Mouse (Mus musculus): ENCODE data around the gene Tnfrsf8. TPM values are rescaled to one million over a fixed set of nuclear protein-coding genes. Genes with fewer than 3 reads are reported as not detected.
"Not testable (repeated sequence)": the region's sequence is repeated elsewhere in the genome, so short reads cannot be mapped to it uniquely, and the experiment has no call there.

Tnfrsf8 gene
- 0.10 and 0.21 TPM in 2 replicates for polyA plus RNA-seq (2016; fragmentation: Nextera tagmentation; extraction: Ambion mirVana)

- Histone ChIP-seq H3K9ac (no peak within 1 kb of the TSS), H3K27ac (no peak within 1 kb of the TSS), H3K4me3 (replicated peaks) (no peak within 1 kb of the TSS), H3K4me2 (no peak within 1 kb of the TSS), H3K36me3 (replicated peaks) (no peaks in the 10 kb centered on the region), H3K9me3 (no peaks in the 10 kb centered on the region), H3K4me1 (no peaks in the 10 kb centered on the region), H3K27me3 (peaks cover 20% of the 10 kb centered on the region)
- no peak for ATAC-seq (ENCODE audit: low FRiP score)
- 4% methylated on average over 24 of the region's 24 CpGs for WGBS
Measured at GRCm38 (mm10) chr4:145314836-145315467, at the start of gene Tnfrsf8. TSS of gene Tnfrsf8 (minus strand) at chr4:145315164.

GRCm38 (mm10) chr4:145361635-145362034, 46.7 kb upstream of the Tnfrsf8 start:
- H3K36me3 ChIP-seq (replicated peaks); ATAC-seq (ENCODE audit: low FRiP score); H3K9me3 ChIP-seq: not testable (repeated sequence)

GRCm38 (mm10) chr4:145361065-145361464, 46.1 kb upstream of the Tnfrsf8 start:
- Histone ChIP-seq H3K4me1 (no peaks in the 10 kb centered on the region), H3K4me3 (replicated peaks) (no peak overlapping the region), H3K27me3 (no peaks in the 10 kb centered on the region), H3K27ac (no peak overlapping the region), H3K36me3 (replicated peaks) (no peaks in the 10 kb centered on the region), H3K9ac (no peak overlapping the region), H3K4me2 (no peak overlapping the region), H3K9me3 (no peaks in the 10 kb centered on the region)
- ATAC-seq (ENCODE audit: low FRiP score), result no peak
- WGBS, result 54% methylated on average over 12 of the region's 12 CpGs

More at GRCm38 (mm10) chr4:145361635-145362034, 46.7 kb upstream of the Tnfrsf8 start:
- H3K9ac ChIP-seq; H3K4me3 ChIP-seq (replicated peaks); H3K4me1 ChIP-seq; H3K27me3 ChIP-seq; H3K4me2 ChIP-seq; H3K27ac ChIP-seq: not testable (repeated sequence)

GRCm38 (mm10) chr4:145360567-145360966, 45.6 kb upstream of the Tnfrsf8 start:
- WGBS, result 75% methylated on average over 1 of the region's 1 CpGs
- Histone ChIP-seq H3K4me3 (replicated peaks) (no peak overlapping the region), H3K4me1 (no peaks in the 10 kb centered on the region), H3K4me2 (no peak overlapping the region), H3K36me3 (replicated peaks) (no peaks in the 10 kb centered on the region), H3K9me3 (no peaks in the 10 kb centered on the region), H3K27me3 (no peaks in the 10 kb centered on the region), H3K27ac (no peak overlapping the region), H3K9ac (no peak overlapping the region)
- ATAC-seq (ENCODE audit: low FRiP score), result no peak

GRCm38 (mm10) chr4:145356234-145356633, 41.3 kb upstream of the Tnfrsf8 start:
- no peak for ATAC-seq (ENCODE audit: low FRiP score)
- Histone ChIP-seq H3K9me3 (no peaks in the 10 kb centered on the region), H3K4me1 (no peaks in the 10 kb centered on the region), H3K36me3 (replicated peaks) (no peaks in the 10 kb centered on the region), H3K27ac (no peak overlapping the region), H3K4me3 (replicated peaks) (no peak overlapping the region), H3K27me3 (no peaks in the 10 kb centered on the region), H3K9ac (no peak overlapping the region), H3K4me2 (no peak overlapping the region)

- ATAC-seq (ENCODE audit: low FRiP score), result no peak
- no peak overlapping the region for H3K4me3 ChIP-seq (replicated peaks)
Measured at GRCm38 (mm10) chr4:145353855-145354254, 38.9 kb upstream of the Tnfrsf8 start.

GRCm38 (mm10) chr4:145344948-145345347, 30.0 kb upstream of the Tnfrsf8 start:
- H3K9me3 ChIP-seq, result no peaks in the 10 kb centered on the region
- no peak overlapping the region for H3K9ac ChIP-seq
- no peak overlapping the region for H3K4me3 ChIP-seq (replicated peaks)
- no peaks in the 10 kb centered on the region for H3K4me1 ChIP-seq
- no peaks in the 10 kb centered on the region for H3K36me3 ChIP-seq (replicated peaks)
- 91% methylated on average over 1 of the region's 1 CpGs for WGBS
- H3K4me2 ChIP-seq, result no peak overlapping the region
- ATAC-seq (ENCODE audit: low FRiP score), result no peak
- no peaks in the 10 kb centered on the region for H3K27me3 ChIP-seq
- no peak overlapping the region for H3K27ac ChIP-seq

More at GRCm38 (mm10) chr4:145353855-145354254, 38.9 kb upstream of the Tnfrsf8 start:
- no peaks in the 10 kb centered on the region for H3K36me3 ChIP-seq (replicated peaks)
- no peak overlapping the region for H3K4me2 ChIP-seq
- no peak overlapping the region for H3K9ac ChIP-seq
- WGBS, result 53% methylated on average over 2 of the region's 2 CpGs
- H3K27me3 ChIP-seq, result no peaks in the 10 kb centered on the region
- H3K4me1 ChIP-seq, result no peaks in the 10 kb centered on the region
- no peak overlapping the region for H3K27ac ChIP-seq
- H3K9me3 ChIP-seq, result no peaks in the 10 kb centered on the region

- Histone ChIP-seq H3K27ac (no peak overlapping the region), H3K4me2 (no peak overlapping the region), H3K4me3 (replicated peaks) (no peak overlapping the region), H3K36me3 (replicated peaks) (no peaks in the 10 kb centered on the region), H3K4me1 (no peaks in the 10 kb centered on the region), H3K27me3 (no peaks in the 10 kb centered on the region), H3K9ac (no peak overlapping the region), H3K9me3 (no peaks in the 10 kb centered on the region)
- WGBS, result 93% methylated on average over 6 of the region's 6 CpGs
- no peak for ATAC-seq (ENCODE audit: low FRiP score)
Measured at GRCm38 (mm10) chr4:145341879-145342809, 27.2 kb upstream of the Tnfrsf8 start.

- Histone ChIP-seq H3K4me2 (no peak overlapping the region), H3K4me1 (no peaks in the 10 kb centered on the region), H3K36me3 (replicated peaks) (no peaks in the 10 kb centered on the region), H3K9ac (no peak overlapping the region), H3K27ac (no peak overlapping the region), H3K9me3 (no peaks in the 10 kb centered on the region), H3K4me3 (replicated peaks) (no peak overlapping the region), H3K27me3 (no peaks in the 10 kb centered on the region)
- WGBS, result 86% methylated on average over 9 of the region's 9 CpGs
- ATAC-seq (ENCODE audit: low FRiP score), result no peak
Measured at GRCm38 (mm10) chr4:145337906-145338858, 23.2 kb upstream of the Tnfrsf8 start.

- Histone ChIP-seq H3K4me2 (no peak overlapping the region), H3K4me1 (no peaks in the 10 kb centered on the region), H3K36me3 (replicated peaks) (no peaks in the 10 kb centered on the region), H3K9me3 (no peaks in the 10 kb centered on the region), H3K27ac (no peak overlapping the region), H3K4me3 (replicated peaks) (no peak overlapping the region), H3K27me3 (no peaks in the 10 kb centered on the region), H3K9ac (no peak overlapping the region)
- WGBS, result 90% methylated on average over 5 of the region's 5 CpGs
- no peak for ATAC-seq (ENCODE audit: low FRiP score)
Measured at GRCm38 (mm10) chr4:145336587-145336986, 21.6 kb upstream of the Tnfrsf8 start.

- ATAC-seq (ENCODE audit: low FRiP score), result no peak
- no peaks in the 10 kb centered on the region for H3K36me3 ChIP-seq (replicated peaks)
- no peaks in the 10 kb centered on the region for H3K9me3 ChIP-seq
- no peak overlapping the region for H3K27ac ChIP-seq
- H3K27me3 ChIP-seq, result no peaks in the 10 kb centered on the region
- 71% methylated on average over 1 of the region's 1 CpGs for WGBS
- H3K9ac ChIP-seq, result no peak overlapping the region
- no peak overlapping the region for H3K4me2 ChIP-seq
- H3K4me1 ChIP-seq, result no peaks in the 10 kb centered on the region
- H3K4me3 ChIP-seq (replicated peaks), result no peak overlapping the region
Measured at GRCm38 (mm10) chr4:145336019-145336418, 21.1 kb upstream of the Tnfrsf8 start.

- no peaks in the 10 kb centered on the region for H3K9me3 ChIP-seq
- H3K4me2 ChIP-seq, result no peak overlapping the region
- no peaks in the 10 kb centered on the region for H3K4me1 ChIP-seq
- no peak for ATAC-seq (ENCODE audit: low FRiP score)
- no peaks in the 10 kb centered on the region for H3K36me3 ChIP-seq (replicated peaks)
- no peak overlapping the region for H3K27ac ChIP-seq
- 62% methylated on average over 3 of the region's 3 CpGs for WGBS
- no peaks in the 10 kb centered on the region for H3K27me3 ChIP-seq
- no peak overlapping the region for H3K9ac ChIP-seq
- H3K4me3 ChIP-seq (replicated peaks), result no peak overlapping the region
Measured at GRCm38 (mm10) chr4:145323631-145324030, 8.7 kb upstream of the Tnfrsf8 start.

All from forebrain, embryonic 12.5 days (tissue).